Mouse (Mus musculus): ENCODE measurements at regions not wholly inside any gene's neighbourhood (a gene's known extent, or its start where the extent isn't known, plus 50 kb on each side); places are given as distances from the start of the nearest gene placed in this dataset.

GRCm38 (mm10) chr2:167878255-167878865 lies 53.5 kb upstream of the Ptpn1 start:
- no peak for DNase-seq

GRCm38 (mm10) chr2:167877254-167877870 lies 54.5 kb upstream of the Ptpn1 start:
- DNase-seq: no peak

- no peak for DNase-seq
Observed at GRCm38 (mm10) chr2:167872507-167872906, 59.4 kb upstream of the Ptpn1 start.

- DNase-seq: no peak
Observed at GRCm38 (mm10) chr2:167870153-167870552, 61.7 kb upstream of the Ptpn1 start.

GRCm38 (mm10) chr2:167866751-167867150 lies 65.1 kb upstream of the Ptpn1 start:
- DNase-seq: no peak

- no peak for DNase-seq
Observed at GRCm38 (mm10) chr2:167865525-167865924, 66.3 kb upstream of the Ptpn1 start.

GRCm38 (mm10) chr2:167864672-167865071 lies 67.2 kb upstream of the Ptpn1 start:
- DNase-seq: no peak

- no peak for DNase-seq
Observed at GRCm38 (mm10) chr2:167864228-167864627, 67.6 kb upstream of the Ptpn1 start.

GRCm38 (mm10) chr2:167863616-167864015 lies 68.2 kb upstream of the Ptpn1 start:
- no peak for DNase-seq

- DNase-seq: no peak
Observed at GRCm38 (mm10) chr2:167861178-167861520, 70.7 kb upstream of the Ptpn1 start.

- DNase-seq: peak; percentile 15
Observed at GRCm38 (mm10) chr2:167860457-167861177, 71.2 kb upstream of the Ptpn1 start.

- DNase-seq: no peak
Observed at GRCm38 (mm10) chr2:167859575-167859974, 72.3 kb upstream of the Ptpn1 start.

GRCm38 (mm10) chr2:167858346-167858745 lies 73.5 kb upstream of the Ptpn1 start:
- DNase-seq: no peak

GRCm38 (mm10) chr2:167857911-167858310 lies 73.9 kb upstream of the Ptpn1 start:
- DNase-seq: no peak

GRCm38 (mm10) chr2:167856920-167857475 lies 74.9 kb upstream of the Ptpn1 start:
- no peak for DNase-seq

- DNase-seq: no peak
Observed at GRCm38 (mm10) chr2:167856020-167856419, 75.8 kb upstream of the Ptpn1 start.

GRCm38 (mm10) chr2:167854060-167854459 lies 77.8 kb upstream of the Ptpn1 start:
- DNase-seq: no peak

GRCm38 (mm10) chr2:167853411-167853821 lies 78.4 kb upstream of the Ptpn1 start:
- no peak for DNase-seq

GRCm38 (mm10) chr2:167852582-167852981 lies 79.3 kb upstream of the Ptpn1 start:
- no peak for DNase-seq

GRCm38 (mm10) chr2:167851216-167851896 lies 80.5 kb upstream of the Ptpn1 start:
- DNase-seq: no peak

- no peak for DNase-seq
Observed at GRCm38 (mm10) chr2:167849999-167850552, 81.8 kb upstream of the Ptpn1 start.

GRCm38 (mm10) chr2:167848468-167849440 lies 83.1 kb upstream of the Ptpn1 start:
- no peak for DNase-seq
